Mouse (Mus musculus) ES-Bruce4 (cell line): ENCODE measurements at regions not wholly inside any gene's neighbourhood (a gene's known extent, or its start where the extent isn't known, plus 50 kb on each side); places are given as distances from the start of the nearest gene placed in this dataset.

Experiments used
- CTCF ChIP-seq: IDR thresholded peaks from one replicate; pipeline ENCODE4 v1.8.1; 2011; ENCODE audit warnings: low read depth, low read length
- EP300 ChIP-seq: IDR thresholded peaks from 2 replicates; pipeline ENCODE4 v1.6.1; 2011; ENCODE audit warnings: low read depth, low read length; ENCODE audit not compliant: insufficient read depth
- POLR2A ChIP-seq: IDR thresholded peaks from one replicate; pipeline ENCODE4 v1.8.1; 2011; ENCODE audit warnings: low read length; ENCODE audit not compliant: insufficient read depth

- no peak for TF ChIP-seq POLR2A
- TF ChIP-seq CTCF = no peak
- TF ChIP-seq EP300 = no peak
Observed at GRCm38 (mm10) chr2:169346107-169346506, 241.4 kb downstream of the Gm11011 start.
